ENCODE assay signal across 15 mouse cellular contexts in genomic region chr9:67495350-67495749, GRCm38 (mm10).
DNase-seq lines count a peak whose midpoint lies in the region; ATAC-seq and TF ChIP-seq lines count a peak whose summit lies in the region.
"Had no signal": no experiment of that assay in that cellular context is flagged by ENCODE, and none has a peak within 500 bp of the region (broad histone marks: within the 10 kb centered on the region; RNA-seq: fewer than 3 reads in every experiment).

No protein-coding gene starts in this region.

- ATAC-seq in forebrain, embryonic 12.5 days (ENCODE audit: low FRiP score) = no peak
- ATAC-seq in heart, postnatal 0 days (ENCODE audit: insufficient read depth, low read depth) = peak; percentile 66; the same call in 1 of the 2 replicates
- 0 out of 2 replicates have a peak, but pooled peaks have one; percentile 36 for ATAC-seq in stomach, postnatal 0 days (ENCODE audit: low FRiP score, low TSS enrichment)
- ATAC-seq in megakaryocyte-erythroid progenitor cell, adult 5-6 weeks (replicated peaks; ENCODE audit: low FRiP score, low TSS enrichment, poor library complexity, severe bottlenecking) = no peak
- ATAC-seq: inflammation-experienced regulatory T-cells, adult 6 months had no signal

- TF ChIP-seq EP300 in heart, postnatal 0 days (IDR thresholded peaks at IDR 0.05; ENCODE audit: low read depth) = no peak
- TF ChIP-seq EP300 in stomach, postnatal 0 days (optimal IDR thresholded peaks at IDR 0.05) = no peak

- peaks cover 3% of the 10 kb centered on the region for H3K4me1 ChIP-seq in forebrain, embryonic 10.5 days
- peaks cover 9% of the 10 kb centered on the region; the same call in 1 of the 2 replicates for H3K4me1 ChIP-seq in forebrain, embryonic 12.5 days
- peaks cover 18% of the 10 kb centered on the region; the same call in 1 of the 2 replicates for H3K4me1 ChIP-seq in heart, postnatal 0 days (ENCODE audit: control insufficient read depth, insufficient read depth)
- 0 out of 2 replicates have a peak, but pooled peaks cover 3% of the 10 kb centered on the region for H3K4me1 ChIP-seq in stomach, postnatal 0 days (replicated peaks; ENCODE audit: control insufficient read depth, insufficient read depth)

- intact Hi-C loops in heart, postnatal 10 days (cut with DNase I) = no loop called here

- H3K9ac ChIP-seq in forebrain, embryonic 12.5 days = no peak overlapping the region
- no peak overlapping the region for H3K9ac ChIP-seq in heart, postnatal 0 days (replicated peaks; ENCODE audit: low read depth, low read length)
- H3K9ac ChIP-seq in stomach, postnatal 0 days (ENCODE audit: low read length) = no peak overlapping the region
- H3K9ac ChIP-seq: embryonic facial prominence, embryonic 12.5 days; liver, embryonic 14.5 days; midbrain, embryonic 12.5 days had no signal

- 69% methylated on average over 3 of the region's 3 CpGs for WGBS in forebrain, embryonic 10.5 days
- WGBS in forebrain, embryonic 12.5 days = 77% methylated on average over 3 of the region's 3 CpGs
- WGBS in heart, postnatal 0 days = 23% methylated on average over 3 of the region's 3 CpGs
- 26% methylated on average over 3 of the region's 3 CpGs for WGBS in stomach, postnatal 0 days

- H3K9me3 ChIP-seq in forebrain, embryonic 10.5 days = no peaks in the 10 kb centered on the region
- H3K9me3 ChIP-seq in forebrain, embryonic 12.5 days = no peaks in the 10 kb centered on the region
- no peaks in the 10 kb centered on the region for H3K9me3 ChIP-seq in heart, postnatal 0 days (replicated peaks; ENCODE audit: control insufficient read depth, low read length)
- no peaks in the 10 kb centered on the region for H3K9me3 ChIP-seq in stomach, postnatal 0 days (ENCODE audit: control insufficient read depth, low read length)
- H3K9me3 ChIP-seq: embryonic facial prominence, embryonic 12.5 days; midbrain, embryonic 12.5 days had no signal

- no peaks in the 10 kb centered on the region for H3K27me3 ChIP-seq in forebrain, embryonic 10.5 days (ENCODE audit: poor library complexity, severe bottlenecking)
- no peaks in the 10 kb centered on the region for H3K27me3 ChIP-seq in forebrain, embryonic 12.5 days
- no peaks in the 10 kb centered on the region for H3K27me3 ChIP-seq in heart, postnatal 0 days (ENCODE audit: control insufficient read depth, insufficient read depth, low read length)
- no peaks in the 10 kb centered on the region for H3K27me3 ChIP-seq in stomach, postnatal 0 days (ENCODE audit: control insufficient read depth, insufficient read depth, low read length)
- H3K27me3 ChIP-seq: embryonic facial prominence, embryonic 12.5 days; midbrain, embryonic 12.5 days had no signal

- H3K36me3 ChIP-seq in forebrain, embryonic 10.5 days (replicated peaks) = no peaks in the 10 kb centered on the region
- H3K36me3 ChIP-seq in forebrain, embryonic 12.5 days (replicated peaks) = no peaks in the 10 kb centered on the region
- no peaks in the 10 kb centered on the region for H3K36me3 ChIP-seq in heart, postnatal 0 days (replicated peaks; ENCODE audit: control insufficient read depth, insufficient read depth, low read length)
- no peaks in the 10 kb centered on the region for H3K36me3 ChIP-seq in stomach, postnatal 0 days (ENCODE audit: control insufficient read depth, insufficient read depth, low read length)
- H3K36me3 ChIP-seq: embryonic facial prominence, embryonic 12.5 days; midbrain, embryonic 12.5 days had no signal

- H3K4me3 ChIP-seq in forebrain, embryonic 10.5 days = no peak overlapping the region
- no peak overlapping the region for H3K4me3 ChIP-seq in forebrain, embryonic 12.5 days (replicated peaks)
- no peak overlapping the region for H3K4me3 ChIP-seq in heart, postnatal 0 days (ENCODE audit: low read depth, low read length)
- no peak overlapping the region for H3K4me3 ChIP-seq in stomach, postnatal 0 days (ENCODE audit: low read depth, low read length)
- H3K4me3 ChIP-seq: embryonic facial prominence, embryonic 12.5 days; midbrain, embryonic 12.5 days had no signal

- TF ChIP-seq CTCF in heart, postnatal 0 days (IDR thresholded peaks at IDR 0.05; ENCODE audit: low read depth) = no peak
- TF ChIP-seq CTCF in stomach, postnatal 0 days (IDR thresholded peaks at IDR 0.05; ENCODE audit: low read depth) = no peak

- H3K27ac ChIP-seq in forebrain, embryonic 10.5 days = 0 out of 2 replicates have a peak overlapping the region, but pooled peaks have one; percentile 5
- no peak overlapping the region for H3K27ac ChIP-seq in forebrain, embryonic 12.5 days
- H3K27ac ChIP-seq in heart, postnatal 0 days (ENCODE audit: low read depth) = peak overlapping the region; percentile 43
- 0 out of 2 replicates have a peak overlapping the region, but pooled peaks have one; percentile 6 for H3K27ac ChIP-seq in stomach, postnatal 0 days (replicated peaks)
- H3K27ac ChIP-seq: embryonic facial prominence, embryonic 12.5 days; liver, embryonic 14.5 days; midbrain, embryonic 12.5 days had no signal

- DNase-seq in forebrain, embryonic 10.5 days (ENCODE audit: extremely low spot score, low spot score) = no peak
- peak; percentile 35 for DNase-seq in heart, postnatal 0 days (ENCODE audit: low spot score)
- DNase-seq in heart, postnatal 10 days = no peak
- DNase-seq in ovary, adult 18-20 months (ENCODE audit: low spot score) = peak; percentile 19
- DNase-seq in ovary, postnatal 14 days (ENCODE audit: low spot score) = no peak
- no peak for DNase-seq in stomach, postnatal 0 days (ENCODE audit: low spot score)
- DNase-seq: cerebellum, adult 11 months; kidney, adult 9 months; lung, postnatal 14 days had no signal

- H3K4me2 ChIP-seq in forebrain, embryonic 12.5 days = no peak overlapping the region
- H3K4me2 ChIP-seq in heart, postnatal 0 days (ENCODE audit: low read depth, low read length) = no peak overlapping the region
- H3K4me2 ChIP-seq in stomach, postnatal 0 days (replicated peaks; ENCODE audit: low read depth) = no peak overlapping the region
- H3K4me2 ChIP-seq: embryonic facial prominence, embryonic 12.5 days; midbrain, embryonic 12.5 days had no signal

Comparison
In these comparisons a context has a peak if more than half of its experiments do, and no peak if none do; other contexts are left out.
1. DNase-seq: peak in heart, postnatal 0 days (single experiment) and ovary, adult 18-20 months (single experiment); none in forebrain, embryonic 10.5 days (single experiment), heart, postnatal 10 days (0 of 2), ovary, postnatal 14 days (single experiment) and stomach, postnatal 0 days (single experiment).
2. ATAC-seq: peak in heart, postnatal 0 days (single experiment) and stomach, postnatal 0 days (single experiment); none in forebrain, embryonic 12.5 days (single experiment) and megakaryocyte-erythroid progenitor cell, adult 5-6 weeks (single experiment).